Mouse (Mus musculus) common myeloid progenitor, adult 5-6 weeks (primary cell): ENCODE results near the gene Desi1. TPM values are rescaled to one million over a fixed set of nuclear protein-coding genes. Genes with fewer than 3 reads are reported as not detected.

Experiments used
- ATAC-seq: replicated peaks from 2 replicates; pipeline ENCODE4 v1.8.0; 2016; ENCODE audit warnings: low read depth, mild to moderate bottlenecking, moderate TSS enrichment, inconsistent platforms; ENCODE audit not compliant: poor library complexity, severe bottlenecking
- total RNA-seq: library from RNA; stranded (forward); fragments of 200-1000, 187-1606 nt; gene quantifications from 2 replicates; pipeline ENCODE4 v1.2.3, GENCODE M21; 2017

Gene Desi1
- total RNA-seq, 1 experiment from 2014 or later, result 12.2 TPM

DNA sequence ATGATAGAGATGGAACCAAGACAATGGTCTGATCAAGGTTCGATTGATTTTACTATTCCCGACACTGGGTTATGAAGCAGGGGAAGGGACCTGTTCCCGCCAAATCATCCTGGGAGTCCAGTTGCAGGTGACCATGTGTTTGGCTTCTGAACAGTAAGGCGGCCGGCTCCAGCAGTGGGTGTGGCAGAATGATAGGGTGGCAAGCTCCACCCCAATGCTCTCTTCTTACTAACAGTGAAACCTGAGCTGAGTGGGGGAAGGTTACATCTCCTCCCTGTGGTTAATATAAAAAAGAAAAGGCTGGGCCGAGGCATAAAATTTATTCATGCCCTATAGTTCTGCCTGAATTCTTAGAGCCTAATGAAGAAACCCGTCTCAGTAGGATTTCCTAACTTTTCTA lies 64.5 kb downstream of the Desi1 start:
- no peak for ATAC-seq

GRCm38 (mm10) chr15:81968447-81968846 lies 65.2 kb downstream of the Desi1 start:
- ATAC-seq, result 0 out of 2 replicates have a peak, but pooled peaks have one; percentile 29

DNA sequence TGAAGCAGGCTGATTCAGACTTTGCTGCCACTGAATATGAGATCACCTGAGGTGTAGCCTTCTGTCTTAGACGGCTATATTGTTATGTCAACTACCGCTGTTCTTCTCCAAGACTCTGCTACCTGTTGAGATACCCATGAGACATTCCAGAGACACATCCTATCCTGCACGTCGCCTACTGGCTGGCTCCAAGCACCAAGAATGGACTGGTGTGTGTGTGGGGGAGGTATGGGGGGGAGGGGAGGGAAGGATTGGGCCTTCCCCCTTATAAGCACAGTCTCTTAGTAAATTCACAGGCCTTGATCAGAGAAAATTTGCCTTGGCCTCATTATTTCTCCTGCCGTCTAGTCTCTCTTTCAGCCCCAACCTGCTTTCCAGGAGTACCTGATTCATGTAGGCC lies 65.8 kb downstream of the Desi1 start:
- ATAC-seq, result no peak

DNA sequence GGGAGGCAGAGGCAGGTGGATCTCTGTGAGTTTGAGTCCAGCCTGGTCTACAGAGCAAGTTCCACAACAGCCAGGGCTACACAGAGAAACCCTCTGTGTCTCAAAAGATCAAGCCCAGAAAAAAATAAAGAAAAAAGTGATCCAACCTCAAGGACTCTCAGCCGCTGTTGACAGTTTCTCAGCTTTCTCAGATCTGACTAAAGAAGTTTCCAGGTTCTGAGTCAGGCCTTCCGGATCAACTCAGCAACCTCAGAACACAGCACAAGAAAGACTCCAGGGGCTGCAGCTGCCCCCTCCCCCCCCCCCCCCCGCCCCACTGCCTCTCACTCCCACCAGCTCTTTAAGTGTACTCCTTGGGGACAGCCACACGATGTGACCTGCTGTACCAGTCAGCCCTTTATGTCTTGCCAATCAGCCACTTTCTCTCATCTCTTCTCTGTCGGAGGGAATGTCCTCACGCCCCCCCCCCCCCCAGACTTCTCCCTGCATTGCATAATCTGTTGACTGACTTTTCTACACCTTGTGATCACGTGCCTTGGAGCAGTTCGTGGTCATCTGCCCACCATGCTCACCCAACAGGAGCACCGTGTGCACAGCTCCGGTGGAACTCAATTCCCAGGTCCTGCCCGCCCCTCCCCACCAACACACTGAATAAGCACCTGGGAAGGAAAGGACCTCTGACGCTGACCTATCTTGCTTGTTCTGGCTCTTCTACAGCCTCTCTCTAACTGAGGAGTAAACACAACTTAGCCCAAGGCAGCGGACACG lies 67.4 kb downstream of the Desi1 start:
- ATAC-seq, result no peak

GRCm38 (mm10) chr15:81964980-81965545 lies 68.6 kb downstream of the Desi1 start:
- no peak for ATAC-seq

- ATAC-seq, result no peak
Measured at GRCm38 (mm10) chr15:81964262-81964661, 69.4 kb downstream of the Desi1 start.

DNA sequence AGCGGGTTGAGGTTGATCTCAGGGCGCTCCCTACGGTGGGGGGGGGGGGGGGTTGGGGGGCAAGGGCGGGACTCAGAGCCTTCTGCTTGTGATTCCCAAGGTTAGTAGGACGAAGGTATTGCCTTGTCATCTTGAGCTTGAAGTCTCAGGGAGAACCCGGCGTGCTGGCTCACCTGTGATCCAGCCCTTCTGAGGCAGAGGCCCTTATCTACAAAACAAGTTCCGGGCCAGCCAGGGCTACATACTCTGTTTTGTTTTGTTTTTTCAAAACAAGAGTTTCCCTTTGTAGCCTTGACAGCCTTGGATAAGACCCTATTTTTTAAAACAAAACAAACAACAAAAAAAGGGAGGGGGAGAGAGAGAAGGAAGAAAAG lies 72.6 kb downstream of the Desi1 start:
- ATAC-seq, result no peak

GRCm38 (mm10) chr15:81960171-81961077 lies 73.2 kb downstream of the Desi1 start, which contains the start of gene Pmm1:
Pmm1 (minus strand) TSS chr15:81960930.
- peak; percentile 92 for ATAC-seq

GRCm38 (mm10) chr15:81958906-81959305 lies 74.8 kb downstream of the Desi1 start:
- ATAC-seq, result no peak

DNA sequence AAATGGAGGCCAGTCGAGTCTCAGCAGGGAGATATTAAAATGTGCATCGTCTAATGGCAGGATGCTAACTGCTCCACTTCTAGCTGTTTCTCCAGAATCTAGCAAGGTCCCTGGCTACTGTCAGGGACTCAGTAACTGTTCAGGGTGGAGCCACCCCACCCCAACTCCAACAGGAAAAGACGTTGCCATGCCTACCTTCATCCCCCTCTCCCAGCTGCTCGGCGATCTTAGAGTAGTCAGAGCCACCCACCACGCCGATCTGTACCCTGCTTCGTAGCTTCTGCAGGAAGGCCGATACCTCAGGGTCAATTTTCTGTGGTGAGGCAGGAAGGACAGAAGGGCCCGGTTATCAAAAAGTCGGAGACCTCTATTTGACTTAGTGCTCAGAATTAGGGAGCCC lies 76.1 kb downstream of the Desi1 start:
- no peak for ATAC-seq

- peak; percentile 40 for ATAC-seq
Measured at GRCm38 (mm10) chr15:81956457-81956856, 77.2 kb downstream of the Desi1 start.

GRCm38 (mm10) chr15:81955414-81955813 lies 78.2 kb downstream of the Desi1 start:
- ATAC-seq, result no peak

DNA sequence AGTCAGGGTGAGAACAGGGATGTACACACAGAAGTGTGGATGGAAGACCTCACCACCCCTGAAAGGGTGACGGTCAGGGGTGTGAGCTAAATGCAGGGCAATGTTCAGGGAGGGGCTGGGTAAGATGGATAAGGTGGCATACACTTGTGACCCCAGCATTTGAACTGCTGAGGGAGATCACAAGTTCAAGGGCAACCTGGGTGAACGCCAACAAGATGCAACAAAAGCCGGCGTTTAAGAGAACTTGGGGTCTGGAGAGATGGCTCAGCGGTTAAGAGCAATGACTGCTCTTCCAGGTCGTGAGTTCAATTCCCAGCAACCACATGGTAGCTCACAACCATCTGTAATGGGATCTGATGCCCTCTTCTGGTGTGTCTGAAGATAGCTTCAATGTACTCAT lies 78.9 kb downstream of the Desi1 start:
- ATAC-seq, result no peak

GRCm38 (mm10) chr15:81954151-81954583 lies 79.5 kb downstream of the Desi1 start:
- no peak for ATAC-seq

- ATAC-seq, result no peak
Measured at GRCm38 (mm10) chr15:81952310-81952709, 81.4 kb downstream of the Desi1 start.

GRCm38 (mm10) chr15:81951159-81951558 lies 82.5 kb downstream of the Desi1 start:
- no peak for ATAC-seq

DNA sequence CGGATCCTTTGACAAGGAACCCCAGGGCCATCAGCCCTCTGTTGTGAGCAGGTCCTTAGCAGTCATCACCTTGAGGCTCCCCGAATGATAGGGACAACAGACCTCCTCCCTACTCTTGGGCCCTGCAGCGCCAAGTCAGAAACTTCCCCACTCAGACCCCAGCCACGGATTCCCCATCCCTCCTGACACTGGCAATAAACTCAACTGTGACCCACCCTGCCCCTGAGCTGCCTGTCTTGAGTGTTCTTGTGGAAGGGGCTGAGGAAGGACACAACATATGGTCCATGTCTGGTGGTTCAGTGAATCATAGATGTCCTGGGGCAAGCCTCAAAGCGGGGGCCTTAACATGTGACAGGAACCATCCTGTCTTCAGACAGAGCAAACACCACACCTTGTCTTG lies 82.9 kb downstream of the Desi1 start:
- no peak for ATAC-seq

- no peak for ATAC-seq
Measured at GRCm38 (mm10) chr15:81949476-81950131, 84.1 kb downstream of the Desi1 start.

DNA sequence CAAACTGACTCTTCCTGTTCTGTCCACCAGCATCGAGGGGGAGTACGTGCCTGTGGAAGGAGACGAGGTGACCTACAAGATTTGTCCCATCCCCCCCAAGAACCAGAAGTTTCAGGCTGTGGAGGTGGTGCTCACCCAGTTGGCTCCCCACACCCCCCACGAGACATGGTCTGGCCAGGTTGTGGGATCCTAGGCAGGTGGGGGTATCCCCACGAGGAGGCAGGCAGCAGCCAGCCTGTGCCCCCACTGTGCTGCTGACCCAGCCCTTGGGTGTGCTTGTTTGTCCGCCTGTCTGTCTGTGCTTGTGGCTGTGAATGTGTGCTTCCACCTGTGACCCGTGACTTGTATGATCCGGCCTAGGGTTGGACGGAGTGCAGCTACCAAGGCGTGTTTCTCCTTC lies 84.6 kb downstream of the Desi1 start:
- no peak for ATAC-seq

DNA sequence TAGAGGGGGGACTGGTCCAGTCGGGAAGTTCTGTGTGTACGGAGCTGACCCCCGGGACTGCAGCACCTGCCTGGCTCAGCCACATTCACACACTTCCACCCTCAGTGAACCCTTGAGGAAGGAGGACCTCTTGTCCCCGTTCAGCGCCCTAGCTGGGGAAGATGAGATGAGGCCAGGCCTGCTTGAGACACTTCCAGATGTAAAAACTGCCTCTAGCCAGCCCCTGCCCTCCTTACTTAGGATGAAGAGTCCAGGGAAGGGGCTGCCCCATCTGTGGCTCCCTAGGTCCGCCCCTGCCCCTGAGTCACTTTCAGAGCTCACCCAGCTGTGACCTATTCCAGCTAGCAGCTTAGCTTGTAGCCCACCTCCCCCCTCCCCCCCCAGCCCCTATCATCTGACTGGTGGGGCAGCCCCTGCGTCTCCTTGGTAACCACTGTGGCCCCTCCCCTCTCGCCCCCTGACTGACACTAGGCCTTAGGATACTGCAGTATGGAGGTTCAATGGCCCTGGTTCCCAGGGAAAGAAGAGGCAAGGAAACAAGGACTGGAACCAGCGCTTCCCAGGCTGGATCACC lies 90.4 kb downstream of the Desi1 start:
- ATAC-seq, result no peak
